Mouse (Mus musculus) brain, embryonic 14.5 days (tissue): ENCODE measurements at regions not wholly inside any gene's neighbourhood (a gene's known extent, or its start where the extent isn't known, plus 50 kb on each side); places are given as distances from the start of the nearest gene placed in this dataset.

ENCODE experiments used
- CTCF ChIP-seq: fragments of 200-500 bp; IDR thresholded peaks from 2 replicates; pipeline ENCODE4 v1.5.1; 2012; ENCODE audit warnings: inconsistent platforms, mild to moderate bottlenecking, moderate library complexity, borderline replicate concordance; ENCODE audit not compliant: insufficient read depth, insufficient read length; ENCODE audit errors: extremely low read depth
- POLR2A ChIP-seq: fragments of 200-500 bp; IDR thresholded peaks from 2 replicates; pipeline ENCODE4 v1.6.1; 2012; ENCODE audit warnings: mild to moderate bottlenecking, inconsistent platforms, borderline replicate concordance; ENCODE audit not compliant: poor library complexity, insufficient read depth, insufficient read length, severe bottlenecking; ENCODE audit errors: extremely low read depth

DNA sequence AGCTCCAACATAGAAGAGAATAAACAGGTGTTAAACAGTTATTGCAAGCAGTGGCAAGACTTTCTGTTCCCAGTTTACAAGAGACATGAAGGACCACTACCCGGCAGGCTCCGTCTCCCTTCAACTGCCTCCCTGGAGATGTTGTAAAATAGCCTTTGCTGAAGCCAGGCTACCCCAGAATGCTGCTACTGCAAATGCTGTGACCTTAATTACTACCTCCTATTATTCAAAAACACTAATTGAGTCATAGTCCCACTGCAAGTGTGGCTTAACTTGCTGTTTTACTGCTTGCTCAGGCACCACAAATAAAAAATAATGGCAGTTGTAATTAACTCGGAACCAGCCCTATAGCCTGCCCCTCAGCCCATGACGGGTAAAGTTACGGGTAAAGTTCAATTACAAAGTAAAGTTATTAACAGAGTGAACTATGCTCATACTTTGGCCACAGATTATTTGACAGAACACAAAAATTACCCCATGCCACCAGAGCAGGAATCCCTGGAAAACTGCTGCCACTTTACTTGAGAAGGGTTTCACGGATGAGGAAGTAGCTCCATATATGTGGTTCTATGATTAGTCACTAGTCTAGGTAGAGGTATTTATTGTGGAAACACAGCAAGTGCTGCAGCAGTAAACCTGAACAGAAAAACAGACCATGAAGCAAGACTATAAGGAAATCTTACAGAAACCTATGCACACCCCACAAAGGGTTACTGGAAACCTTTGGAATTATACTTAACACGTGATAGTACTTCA is 267.6 kb downstream of the Rnf152 start:
- TF ChIP-seq CTCF (no peak), POLR2A (no peak)
